In the genomic region with DNA sequence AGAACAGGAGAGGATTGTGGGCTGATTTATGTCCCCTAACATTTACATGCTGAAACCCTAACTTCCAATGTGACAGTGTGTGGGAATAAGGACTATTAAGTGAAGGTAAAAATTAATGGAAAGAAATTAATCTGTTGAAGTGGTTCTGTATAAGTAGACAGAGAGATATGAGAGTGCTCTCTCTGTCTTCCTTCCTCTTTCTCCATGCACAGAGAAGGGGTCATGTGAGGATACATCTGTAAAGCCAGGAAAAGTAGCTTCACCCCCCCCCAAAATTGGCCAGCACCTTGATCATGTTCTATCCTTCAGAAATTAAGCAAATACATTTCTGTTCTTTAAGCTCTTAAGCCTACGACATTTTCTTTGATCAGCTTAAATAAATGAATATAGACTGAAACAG, we compare ENCODE assay signal across 16 mouse cellular contexts.
"Had no signal": no experiment of that assay in that cellular context is flagged by ENCODE, and none has a peak within 500 bp of the region (broad histone marks: within the 10 kb centered on the region; RNA-seq: fewer than 3 reads in every experiment).

No protein-coding gene starts in this region.

- DNase-seq: retina, postnatal 1 day; right cerebral cortex, adult 18-20 months; right cerebral cortex, postnatal 14 days; right cerebral cortex, postnatal 25 days; right cerebral cortex, postnatal 4 days; spleen, adult 18-20 months; thymus, adult 18-20 months; thymus, adult 2 months; thymus, postnatal 14 days; thymus, postnatal 25 days; thymus, postnatal 36 days; thymus, postnatal 4 days had no signal

- H3K9ac ChIP-seq: neural tube, embryonic 13.5 days; neural tube, embryonic 15.5 days; stomach, embryonic 15.5 days had no signal

- H3K4me1 ChIP-seq: neural tube, embryonic 13.5 days; neural tube, embryonic 15.5 days; stomach, embryonic 15.5 days had no signal

- H3K9me3 ChIP-seq: neural tube, embryonic 13.5 days; neural tube, embryonic 15.5 days; stomach, embryonic 15.5 days had no signal

- H3K27me3 ChIP-seq: neural tube, embryonic 13.5 days; neural tube, embryonic 15.5 days; stomach, embryonic 15.5 days had no signal

- H3K27ac ChIP-seq: neural tube, embryonic 13.5 days; neural tube, embryonic 15.5 days; stomach, embryonic 15.5 days; stomach, postnatal 0 days had no signal

- H3K36me3 ChIP-seq: neural tube, embryonic 13.5 days; neural tube, embryonic 15.5 days; stomach, embryonic 15.5 days had no signal

- H3K4me3 ChIP-seq: neural tube, embryonic 13.5 days; neural tube, embryonic 15.5 days; stomach, embryonic 15.5 days had no signal
